Mouse (Mus musculus) midbrain, embryonic 10.5 days (tissue): ENCODE measurements around the gene Aasdh. TPM values are rescaled to one million over a fixed set of nuclear protein-coding genes. Genes with fewer than 3 reads are reported as not detected.
A peak's percentile ranks its signal among the peaks of the same experiment; 100 is the strongest.

Experiments used
- DNase-seq: peaks from one replicate; pipeline ENCODE4 v3.0.0-alpha.2; 2017; ENCODE audit warnings: low spot score
- H3K27ac ChIP-seq: fragments of 300-500 bp; sonication (generic); replicated peaks from 2 replicates; pipeline ENCODE4 v1.5.1; 2016; ENCODE audit warnings: mild to moderate bottlenecking
- H3K27me3 ChIP-seq: fragments of 300-500 bp; sonication (generic); 2 replicates; pipeline ENCODE4 v1.6.1; 2016; ENCODE audit warnings: low read depth, mild to moderate bottlenecking; ENCODE audit not compliant: poor library complexity, severe bottlenecking
- H3K36me3 ChIP-seq: fragments of 300-500 bp; sonication (generic); 2 replicates; pipeline ENCODE4 v1.6.1; 2016; ENCODE audit warnings: mild to moderate bottlenecking, moderate library complexity
- H3K4me1 ChIP-seq: fragments of 300-500 bp; sonication (generic); 2 replicates; pipeline ENCODE4 v1.6.1; 2016
- H3K4me3 ChIP-seq: fragments of 300-500 bp; sonication (generic); 2 replicates; pipeline ENCODE4 v1.5.1; 2016; ENCODE audit warnings: mild to moderate bottlenecking, moderate library complexity
- H3K9me3 ChIP-seq: fragments of 300-500 bp; sonication (generic); replicated peaks from 2 replicates; pipeline ENCODE4 v1.6.1; 2016; ENCODE audit warnings: mild to moderate bottlenecking
- WGBS: fragments of 180-500 bp; shearing (Covaris S2); methylation state at CpG from one replicate; pipeline ENCODE4 v1.1.7; 2016; 5-methylcytosine and 5-hydroxymethylcytosine counted together
- polyA plus RNA-seq: library from polyadenylated mRNA; unstranded; fragments of >200 nt; fragmentation: Nextera tagmentation; extraction: Ambion mirVana; gene quantifications from 2 replicates; pipeline ENCODE4 v1.2.1, GENCODE M21; 2016

The Aasdh gene
- polyA plus RNA-seq, 1 experiment from 2014 or later: 22.3 TPM

- no peak for DNase-seq
- H3K27me3 ChIP-seq: no peaks in the 10 kb centered on the region
- 93% methylated on average over 2 of the region's 2 CpGs for WGBS
- no peak overlapping the region for H3K4me3 ChIP-seq
- H3K36me3 ChIP-seq: peaks cover 86% of the 10 kb centered on the region
- H3K27ac ChIP-seq: no peak overlapping the region
- no peaks in the 10 kb centered on the region for H3K4me1 ChIP-seq
- H3K9me3 ChIP-seq: no peaks in the 10 kb centered on the region
Measured at GRCm38 (mm10) chr5:76893084-76893483, 12.2 kb downstream of the Aasdh start.

DNA sequence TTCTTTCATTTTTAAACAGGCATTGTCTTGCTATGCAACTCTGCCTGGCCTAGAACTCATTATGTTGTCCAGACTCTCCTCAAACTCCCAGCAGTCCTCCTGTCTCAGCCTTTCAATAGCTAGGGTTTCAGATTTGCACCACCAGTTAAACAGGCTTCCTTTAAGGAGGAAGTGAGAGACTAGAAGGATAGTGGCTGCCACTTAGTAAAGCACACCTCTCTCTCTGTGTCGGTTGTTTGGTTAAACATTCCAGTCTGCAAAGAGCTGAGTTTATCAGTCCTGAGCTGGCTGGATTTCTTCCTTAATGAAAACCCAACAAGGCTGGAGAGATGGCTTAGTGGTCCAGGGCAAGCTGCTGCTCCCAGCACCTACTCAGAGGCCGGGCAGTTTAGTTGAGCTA, 12.7 kb downstream of the Aasdh start:
- Histone ChIP-seq H3K36me3 (peaks cover 84% of the 10 kb centered on the region), H3K9me3 (no peaks in the 10 kb centered on the region), H3K27me3 (no peaks in the 10 kb centered on the region), H3K27ac (no peak overlapping the region), H3K4me1 (no peaks in the 10 kb centered on the region), H3K4me3 (no peak overlapping the region)
- WGBS: 81% methylated on average over 2 of the region's 2 CpGs
- no peak for DNase-seq

DNA sequence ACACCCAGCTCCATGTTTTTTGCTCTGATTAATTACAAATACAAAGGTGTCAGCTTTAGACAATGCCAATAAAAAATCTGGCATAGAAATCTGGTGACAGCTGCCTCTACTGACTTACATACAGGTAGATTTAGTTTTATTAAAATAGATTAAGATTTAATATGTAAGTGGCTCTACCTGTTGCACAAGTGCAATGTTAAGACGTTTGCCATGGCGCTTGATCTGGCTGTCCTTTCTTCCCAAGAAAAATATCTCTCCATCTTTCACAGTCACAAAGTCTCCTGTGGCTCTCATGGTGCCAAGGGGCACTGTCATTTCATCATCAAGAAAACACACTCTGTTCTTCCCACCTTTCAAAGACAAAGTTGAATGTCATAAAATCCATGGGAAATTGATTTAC, 18.3 kb downstream of the Aasdh start:
- no peak for DNase-seq
- Histone ChIP-seq H3K27ac (no peak overlapping the region), H3K27me3 (no peaks in the 10 kb centered on the region), H3K4me1 (no peaks in the 10 kb centered on the region), H3K36me3 (peaks cover 85% of the 10 kb centered on the region), H3K4me3 (no peak overlapping the region), H3K9me3 (no peaks in the 10 kb centered on the region)
- WGBS: 95% methylated on average over 2 of the region's 2 CpGs

- Histone ChIP-seq H3K27me3 (no peaks in the 10 kb centered on the region), H3K4me1 (no peaks in the 10 kb centered on the region), H3K27ac (no peak overlapping the region), H3K9me3 (no peaks in the 10 kb centered on the region), H3K4me3 (no peak overlapping the region), H3K36me3 (peaks cover 74% of the 10 kb centered on the region)
- no peak for DNase-seq
- 96% methylated on average over 1 of the region's 1 CpGs for WGBS
Measured at GRCm38 (mm10) chr5:76884107-76884506, 21.2 kb downstream of the Aasdh start.

DNA sequence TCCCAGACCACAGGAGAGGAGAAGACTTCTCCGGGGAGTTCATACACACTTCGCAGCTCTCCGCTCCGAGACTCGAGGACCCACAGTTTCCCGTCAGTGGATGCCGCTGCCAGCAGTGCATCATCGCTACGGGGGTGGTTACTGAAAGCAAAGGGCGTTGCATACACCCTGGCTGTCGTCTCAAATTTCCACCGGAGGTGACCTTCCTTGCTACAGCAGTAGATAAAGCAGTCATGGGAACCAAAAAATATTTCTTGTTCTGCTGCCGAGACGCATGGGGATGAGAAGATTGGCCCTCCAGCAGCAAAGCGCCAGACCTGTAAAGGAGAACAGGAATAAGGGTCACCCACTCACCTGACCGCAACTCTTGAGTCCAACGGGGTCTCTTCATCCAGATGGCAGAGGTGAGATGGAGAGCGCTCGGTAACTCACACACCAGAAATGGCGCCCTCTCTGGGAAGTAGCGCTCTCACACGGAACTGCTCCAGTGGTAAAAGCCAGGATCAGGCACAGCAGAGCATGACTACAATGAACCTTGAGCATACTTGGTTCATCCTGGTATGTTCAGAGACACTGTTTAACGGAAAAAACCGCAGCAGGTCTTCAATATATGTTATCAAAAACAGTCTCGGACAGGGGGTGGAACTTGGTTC, 29.1 kb downstream of the Aasdh start:
- 90% methylated on average over 25 of the region's 25 CpGs for whole genome bisulfite sequencing
- no peak for DNase-seq
- Histone ChIP-seq H3K4me1 (no peaks in the 10 kb centered on the region), H3K36me3 (peaks cover 72% of the 10 kb centered on the region), H3K4me3 (no peak overlapping the region), H3K27me3 (no peaks in the 10 kb centered on the region), H3K9me3 (no peaks in the 10 kb centered on the region), H3K27ac (no peak overlapping the region)

GRCm38 (mm10) chr5:76869553-76869952, 35.8 kb downstream of the Aasdh start:
- peaks cover 94% of the 10 kb centered on the region for H3K36me3 ChIP-seq

GRCm38 (mm10) chr5:76868693-76869286, 36.5 kb downstream of the Aasdh start:
- Histone ChIP-seq H3K9me3 (no peaks in the 10 kb centered on the region), H3K4me1 (peaks cover 12% of the 10 kb centered on the region), H3K4me3 (peak overlapping the region; percentile 42), H3K36me3 (peaks cover 88% of the 10 kb centered on the region), H3K27me3 (no peaks in the 10 kb centered on the region), H3K27ac (no peak overlapping the region)
- 26% methylated on average over 16 of the region's 16 CpGs for WGBS
- DNase-seq: peak; percentile 42

More at GRCm38 (mm10) chr5:76869553-76869952, 35.8 kb downstream of the Aasdh start:
- Histone ChIP-seq H3K27ac (no peak overlapping the region), H3K4me1 (peaks cover 12% of the 10 kb centered on the region), H3K4me3 (peak overlapping the region; percentile 42), H3K9me3 (no peaks in the 10 kb centered on the region), H3K27me3 (no peaks in the 10 kb centered on the region)
- DNase-seq: no peak
- WGBS: 41% methylated on average over 6 of the region's 6 CpGs

DNA sequence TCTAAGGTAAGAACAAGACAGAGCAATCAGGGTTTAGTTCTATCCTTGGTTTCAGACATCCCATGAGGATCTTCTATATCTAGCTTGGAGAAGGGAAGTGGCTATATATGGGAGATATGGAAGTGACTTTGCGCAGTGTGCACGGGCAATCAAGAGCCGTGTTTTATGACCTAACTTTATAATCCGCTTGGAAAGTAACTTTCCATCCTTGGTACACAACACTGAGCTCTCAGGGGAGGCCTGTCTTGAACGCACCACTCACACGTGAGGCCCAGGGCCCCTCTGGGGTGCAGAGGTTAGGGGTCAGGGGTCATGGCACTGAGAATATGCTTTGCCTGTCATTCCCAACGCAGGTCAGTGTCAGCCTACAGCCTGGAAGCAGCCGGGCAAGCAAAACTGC, 38.5 kb downstream of the Aasdh start:
- Histone ChIP-seq H3K36me3 (peaks cover 81% of the 10 kb centered on the region), H3K27ac (no peak overlapping the region), H3K27me3 (no peaks in the 10 kb centered on the region), H3K4me1 (peaks cover 12% of the 10 kb centered on the region), H3K9me3 (no peaks in the 10 kb centered on the region), H3K4me3 (no peak overlapping the region)
- DNase-seq: no peak
- 85% methylated on average over 8 of the region's 8 CpGs for WGBS

- H3K36me3 ChIP-seq: peaks cover 69% of the 10 kb centered on the region
- H3K27ac ChIP-seq: no peak overlapping the region
- DNase-seq: no peak
- H3K4me3 ChIP-seq: no peak overlapping the region
- no peaks in the 10 kb centered on the region for H3K9me3 ChIP-seq
- peaks cover 23% of the 10 kb centered on the region for H3K4me1 ChIP-seq
- 67% methylated on average over 13 of the region's 13 CpGs for WGBS
- peaks cover 59% of the 10 kb centered on the region for H3K27me3 ChIP-seq
Measured at GRCm38 (mm10) chr5:76858444-76858843, 46.9 kb downstream of the Aasdh start.

- Histone ChIP-seq H3K9me3 (no peaks in the 10 kb centered on the region), H3K36me3 (peaks cover 74% of the 10 kb centered on the region), H3K4me3 (peak overlapping the region; percentile 47), H3K27me3 (peaks cover 59% of the 10 kb centered on the region), H3K4me1 (peaks cover 23% of the 10 kb centered on the region), H3K27ac (no peak overlapping the region; the same call in 1 of the 2 replicates)
- peak; percentile 63 for DNase-seq
- whole genome bisulfite sequencing: 6% methylated on average over 62 of the region's 62 CpGs
Measured at GRCm38 (mm10) chr5:76857103-76858015, 48.0 kb downstream of the Aasdh start.

- DNase-seq: peak; percentile 28
- peaks cover 59% of the 10 kb centered on the region for H3K27me3 ChIP-seq
- H3K4me1 ChIP-seq: peaks cover 24% of the 10 kb centered on the region
- peak overlapping the region; percentile 47 for H3K4me3 ChIP-seq
- WGBS: 17% methylated on average over 25 of the region's 25 CpGs
- H3K9me3 ChIP-seq: no peaks in the 10 kb centered on the region
- H3K36me3 ChIP-seq: peaks cover 76% of the 10 kb centered on the region
- no peak overlapping the region for H3K27ac ChIP-seq
Measured at GRCm38 (mm10) chr5:76855829-76856600, 49.3 kb downstream of the Aasdh start.

- no peaks in the 10 kb centered on the region for H3K9me3 ChIP-seq
- H3K36me3 ChIP-seq: peaks cover 69% of the 10 kb centered on the region
- peak; percentile 88 for DNase-seq
- peaks cover 47% of the 10 kb centered on the region for H3K27me3 ChIP-seq
- 15% methylated on average over 10 of the region's 10 CpGs for WGBS
- H3K4me3 ChIP-seq: no peak overlapping the region
- no peak overlapping the region for H3K27ac ChIP-seq
- peaks cover 30% of the 10 kb centered on the region for H3K4me1 ChIP-seq
Measured at GRCm38 (mm10) chr5:76853549-76853948, 51.8 kb downstream of the Aasdh start.
